Mouse (Mus musculus) brain, embryonic 18.5 days (tissue): ENCODE data around the gene C1qc.

Source experiments
- DNase-seq: peaks from one replicate; pipeline ENCODE4 v3.0.0-alpha.2; 2012; ENCODE audit warnings: low read depth, low spot score

The C1qc gene

GRCm38 (mm10) chr4:136895861-136896260, 3.0 kb upstream of the C1qc start:
- no peak for DNase-seq

- DNase-seq, result no peak
Measured at GRCm38 (mm10) chr4:136894821-136895220, 2.0 kb upstream of the C1qc start.

GRCm38 (mm10) chr4:136893691-136894543, 1.1 kb upstream of the C1qc start:
- DNase-seq, result no peak

GRCm38 (mm10) chr4:136892371-136892770, 494 bp downstream of the C1qc start:
- no peak for DNase-seq

- no peak for DNase-seq
Measured at GRCm38 (mm10) chr4:136891115-136891514, 1.8 kb downstream of the C1qc start.

- no peak for DNase-seq
Measured at GRCm38 (mm10) chr4:136889981-136890380, 2.9 kb downstream of the C1qc start.

- DNase-seq, result no peak
Measured at GRCm38 (mm10) chr4:136887714-136888113, 5.2 kb downstream of the C1qc start.

- DNase-seq, result no peak
Measured at GRCm38 (mm10) chr4:136886101-136886500, 6.8 kb downstream of the C1qc start, which contains the start of gene C1qb. Gene C1qb, minus strand, starts transcription at chr4:136886187.

- no peak for DNase-seq
Measured at GRCm38 (mm10) chr4:136878601-136879000, 14.3 kb downstream of the C1qc start.

- no peak for DNase-seq
Measured at GRCm38 (mm10) chr4:136878171-136878570, 14.7 kb downstream of the C1qc start.

GRCm38 (mm10) chr4:136876971-136877370, 15.9 kb downstream of the C1qc start:
- DNase-seq, result no peak

- no peak for DNase-seq
Measured at GRCm38 (mm10) chr4:136875012-136875411, 17.9 kb downstream of the C1qc start.

- DNase-seq, result no peak
Measured at GRCm38 (mm10) chr4:136868371-136868770, 24.5 kb downstream of the C1qc start.

GRCm38 (mm10) chr4:136867690-136868345, 25.0 kb downstream of the C1qc start:
- DNase-seq, result no peak

- no peak for DNase-seq
Measured at GRCm38 (mm10) chr4:136865531-136865930, 27.3 kb downstream of the C1qc start.

GRCm38 (mm10) chr4:136864751-136865470, 28.0 kb downstream of the C1qc start:
- no peak for DNase-seq

- no peak for DNase-seq
Measured at GRCm38 (mm10) chr4:136863517-136863916, 29.3 kb downstream of the C1qc start.

GRCm38 (mm10) chr4:136862411-136862810, 30.5 kb downstream of the C1qc start:
- no peak for DNase-seq

- no peak for DNase-seq
Measured at GRCm38 (mm10) chr4:136861806-136862205, 31.1 kb downstream of the C1qc start.

- no peak for DNase-seq
Measured at GRCm38 (mm10) chr4:136860022-136860421, 32.8 kb downstream of the C1qc start.

- DNase-seq, result no peak
Measured at GRCm38 (mm10) chr4:136855081-136855480, 37.8 kb downstream of the C1qc start.

GRCm38 (mm10) chr4:136852989-136853388, 39.9 kb downstream of the C1qc start:
- DNase-seq, result no peak
